Mouse (Mus musculus) embryonic facial prominence, embryonic 11.5 days (tissue): ENCODE measurements around the gene Htr1f. TPM values are rescaled to one million over a fixed set of nuclear protein-coding genes. Genes with fewer than 3 reads are reported as not detected.

Experiments
- ATAC-seq: fragments of 200-750 bp; cut with Nextera tagmentation; replicated peaks from 2 replicates; pipeline ENCODE4 v1.8.0; 2017; ENCODE audit warnings: low read depth; ENCODE audit not compliant: insufficient number of reproducible peaks, low FRiP score, low TSS enrichment
- DNase-seq: peaks from one replicate; pipeline ENCODE4 v3.0.0-alpha.2; 2015; ENCODE audit warnings: low spot score
- H3K27ac ChIP-seq: fragments of 300-500 bp; sonication (generic); replicated peaks from 2 replicates; pipeline ENCODE4 v1.5.1; 2014; ENCODE audit warnings: mild to moderate bottlenecking, low read depth, low read length, control low read depth
- H3K27me3 ChIP-seq: fragments of 300-500 bp; sonication (generic); 2 replicates; pipeline ENCODE4 v1.6.1; 2014; ENCODE audit warnings: mild to moderate bottlenecking, low read length, moderate library complexity, mixed read lengths; ENCODE audit not compliant: control insufficient read depth, insufficient read depth
- H3K36me3 ChIP-seq: fragments of 300-500 bp; sonication (generic); replicated peaks from 2 replicates; pipeline ENCODE4 v1.6.1; 2014; ENCODE audit warnings: low read depth, mild to moderate bottlenecking, low read length, moderate library complexity, mixed read lengths; ENCODE audit not compliant: control insufficient read depth, insufficient read depth
- H3K4me1 ChIP-seq: fragments of 300-500 bp; sonication (generic); 2 replicates; pipeline ENCODE4 v1.6.1; 2014; ENCODE audit warnings: low read length, mixed read lengths; ENCODE audit not compliant: control insufficient read depth, insufficient read depth
- H3K4me2 ChIP-seq: fragments of 300-500 bp; sonication (generic); 2 replicates; pipeline ENCODE4 v1.6.1; 2014; ENCODE audit warnings: low read depth, mild to moderate bottlenecking, control low read depth, low read length, moderate library complexity
- H3K4me3 ChIP-seq: fragments of 300-500 bp; sonication (generic); 2 replicates; pipeline ENCODE4 v1.5.1; 2014; ENCODE audit warnings: low read depth, low read length, control low read depth
- H3K9ac ChIP-seq: fragments of 300-500 bp; sonication (generic); replicated peaks from 2 replicates; pipeline ENCODE4 v1.6.1; 2014; ENCODE audit warnings: mild to moderate bottlenecking, control low read depth, low read length
- H3K9me3 ChIP-seq: fragments of 300-500 bp; sonication (generic); replicated peaks from 2 replicates; pipeline ENCODE4 v1.6.1; 2016; ENCODE audit warnings: mild to moderate bottlenecking, low read length, inconsistent platforms, mixed read lengths; ENCODE audit not compliant: control insufficient read depth
- WGBS: fragments of 180-500 bp; shearing (Covaris S2); extraction: QIAGEN DNeasy Blood & Tissue Kit; methylation state at CpG from one replicate; pipeline ENCODE4 v1.1.7; 2014; 5-methylcytosine and 5-hydroxymethylcytosine counted together
- polyA plus RNA-seq: library from polyadenylated mRNA; unstranded; fragments of >200 nt; fragmentation: Nextera tagmentation; extraction: Ambion mirVana; gene quantifications from 2 replicates; pipeline ENCODE4 v1.2.1, GENCODE M21; 2014

Gene Htr1f
- polyA plus RNA-seq, 1 experiment from 2014 or later, result 0.15 TPM

- H3K4me1 ChIP-seq, result no peaks in the 10 kb centered on the region
- H3K9me3 ChIP-seq, result no peaks in the 10 kb centered on the region
- no peaks in the 10 kb centered on the region for H3K36me3 ChIP-seq
- H3K27ac ChIP-seq, result no peak overlapping the region
- 97% methylated on average over 1 of the region's 1 CpGs for WGBS
- H3K27me3 ChIP-seq, result no peaks in the 10 kb centered on the region
- no peak overlapping the region for H3K9ac ChIP-seq
- H3K4me2 ChIP-seq, result no peak overlapping the region
- no peak for DNase-seq
- no peak overlapping the region for H3K4me3 ChIP-seq
- ATAC-seq, result no peak
Observed at GRCm38 (mm10) chr16:64934793-64935192, 170.9 kb downstream of the Htr1f start.

DNA sequence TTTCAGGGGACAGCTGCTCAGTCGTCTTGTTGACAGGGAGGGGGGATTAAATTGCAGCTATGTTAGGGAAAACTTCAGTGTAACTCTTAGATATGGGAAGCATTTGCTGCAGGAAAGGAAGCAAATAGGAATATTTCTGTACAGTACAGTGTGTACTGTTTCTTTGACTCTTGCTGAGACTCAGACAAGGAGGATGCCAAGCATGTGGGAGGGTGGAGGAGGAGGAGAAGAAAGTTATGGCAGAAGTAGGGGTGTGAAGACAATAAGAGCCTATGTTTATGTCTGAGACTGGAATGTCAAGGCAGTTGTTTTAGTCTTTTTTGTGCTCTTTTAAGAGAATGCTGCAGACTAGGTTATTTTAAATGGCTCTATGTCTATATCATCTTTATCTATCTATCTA lies 171.6 kb downstream of the Htr1f start:
- H3K9ac ChIP-seq, result no peak overlapping the region
- no peaks in the 10 kb centered on the region for H3K36me3 ChIP-seq
- no peaks in the 10 kb centered on the region for H3K4me1 ChIP-seq
- DNase-seq, result no peak
- no peak overlapping the region for H3K4me2 ChIP-seq
- WGBS, result 64% methylated on average over 1 of the region's 1 CpGs
- H3K9me3 ChIP-seq, result no peaks in the 10 kb centered on the region
- no peak overlapping the region for H3K27ac ChIP-seq
- no peak for ATAC-seq
- H3K4me3 ChIP-seq, result no peak overlapping the region
- no peaks in the 10 kb centered on the region for H3K27me3 ChIP-seq

DNA sequence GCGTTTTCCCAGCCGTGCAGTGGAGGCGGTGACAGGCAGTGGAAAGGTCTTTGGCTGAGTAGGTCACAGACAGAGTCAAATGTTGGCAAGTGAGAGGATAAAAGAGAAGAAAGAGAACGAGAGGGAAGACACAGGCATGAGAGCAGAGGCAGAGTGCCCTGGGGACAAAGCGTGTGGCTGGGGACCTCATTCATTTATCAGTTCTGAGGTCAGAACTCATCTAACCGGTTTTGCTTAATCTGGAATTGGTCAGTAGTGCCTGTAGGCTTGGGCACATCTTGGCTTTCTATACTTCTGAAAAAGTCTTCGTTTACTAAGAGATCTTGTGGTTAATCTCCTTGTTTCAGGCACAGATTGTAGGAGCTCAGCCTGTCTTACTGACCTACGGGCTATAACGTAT lies 182.2 kb downstream of the Htr1f start:
- Histone ChIP-seq H3K4me1 (no peaks in the 10 kb centered on the region), H3K36me3 (no peaks in the 10 kb centered on the region), H3K27ac (no peak overlapping the region), H3K4me2 (no peak overlapping the region), H3K9me3 (no peaks in the 10 kb centered on the region), H3K27me3 (no peaks in the 10 kb centered on the region), H3K4me3 (no peak overlapping the region), H3K9ac (no peak overlapping the region)
- no peak for DNase-seq
- no peak for ATAC-seq
- WGBS, result 48% methylated on average over 9 of the region's 9 CpGs

DNA sequence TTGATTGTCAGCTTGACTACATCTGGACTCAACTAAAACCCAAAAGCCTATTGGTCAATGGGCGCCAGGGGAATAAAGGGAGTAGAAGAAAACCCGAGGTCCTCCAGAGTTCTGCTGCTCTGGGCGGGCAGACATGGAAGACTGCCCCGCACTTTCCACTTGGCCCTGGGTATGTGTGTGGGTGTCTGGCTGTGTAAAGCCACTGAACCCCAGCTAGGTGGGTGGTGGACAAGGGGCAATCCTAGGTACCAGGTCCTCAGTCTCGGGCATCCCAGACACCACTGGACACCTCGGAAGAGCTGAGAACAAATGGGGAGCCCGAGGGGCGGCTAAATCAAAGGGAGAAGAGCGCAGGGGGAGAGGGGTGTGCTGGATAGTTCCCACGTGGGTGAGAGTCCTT lies 196.9 kb downstream of the Htr1f start:
- Histone ChIP-seq H3K36me3 (no peaks in the 10 kb centered on the region), H3K27me3 (no peaks in the 10 kb centered on the region), H3K27ac (no peak overlapping the region), H3K4me2 (no peak overlapping the region), H3K9me3 (no peaks in the 10 kb centered on the region), H3K4me3 (no peak overlapping the region), H3K9ac (no peak overlapping the region), H3K4me1 (no peaks in the 10 kb centered on the region)
- DNase-seq (no peak), ATAC-seq (no peak)
- WGBS, result 76% methylated on average over 10 of the region's 10 CpGs

DNA sequence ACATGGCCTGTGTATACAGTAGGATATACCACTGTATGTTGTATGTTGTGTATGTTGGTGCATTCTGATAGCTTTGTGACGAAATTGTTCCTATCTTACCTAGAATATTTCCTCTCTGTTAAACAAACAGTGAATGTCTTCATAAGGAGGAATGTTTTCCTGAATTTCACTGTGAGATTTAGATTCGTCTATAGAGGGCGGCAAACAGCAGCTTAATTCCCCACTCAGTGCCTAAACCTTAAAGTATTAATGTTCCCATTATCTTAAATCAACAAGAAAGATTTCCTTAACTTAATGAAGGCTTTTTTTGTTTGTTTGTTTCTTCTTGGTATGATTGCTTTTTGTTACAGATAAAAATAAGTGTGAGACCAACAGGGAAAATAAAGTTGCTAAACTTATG lies 198.5 kb downstream of the Htr1f start:
- no peak overlapping the region for H3K27ac ChIP-seq
- no peaks in the 10 kb centered on the region for H3K9me3 ChIP-seq
- H3K4me3 ChIP-seq, result no peak overlapping the region
- peak; percentile 29 for DNase-seq
- 29% methylated on average over 3 of the region's 3 CpGs for WGBS
- H3K4me2 ChIP-seq, result no peak overlapping the region
- no peaks in the 10 kb centered on the region for H3K36me3 ChIP-seq
- H3K9ac ChIP-seq, result no peak overlapping the region
- ATAC-seq, result no peak
- H3K4me1 ChIP-seq, result no peaks in the 10 kb centered on the region
- H3K27me3 ChIP-seq, result no peaks in the 10 kb centered on the region

GRCm38 (mm10) chr16:64903328-64903727 lies 202.3 kb downstream of the Htr1f start:
- Histone ChIP-seq H3K9ac (no peak overlapping the region), H3K36me3 (no peaks in the 10 kb centered on the region)
- 51% methylated on average over 2 of the region's 2 CpGs for WGBS

GRCm38 (mm10) chr16:64899084-64899483 lies 206.6 kb downstream of the Htr1f start:
- H3K27ac ChIP-seq, result no peak overlapping the region
- no peaks in the 10 kb centered on the region for H3K9me3 ChIP-seq
- WGBS, result 67% methylated on average over 2 of the region's 2 CpGs
- no peaks in the 10 kb centered on the region for H3K27me3 ChIP-seq
- no peak overlapping the region for H3K4me2 ChIP-seq
- ATAC-seq (no peak), DNase-seq (no peak)
- no peak overlapping the region for H3K4me3 ChIP-seq
- no peaks in the 10 kb centered on the region for H3K36me3 ChIP-seq
- no peak overlapping the region for H3K9ac ChIP-seq
- no peaks in the 10 kb centered on the region for H3K4me1 ChIP-seq

More at GRCm38 (mm10) chr16:64903328-64903727, 202.3 kb downstream of the Htr1f start:
- Histone ChIP-seq H3K27me3 (no peaks in the 10 kb centered on the region), H3K4me2 (no peak overlapping the region), H3K4me1 (no peaks in the 10 kb centered on the region), H3K4me3 (no peak overlapping the region), H3K9me3 (no peaks in the 10 kb centered on the region), H3K27ac (no peak overlapping the region)
- DNase-seq, result no peak
- no peak for ATAC-seq

DNA sequence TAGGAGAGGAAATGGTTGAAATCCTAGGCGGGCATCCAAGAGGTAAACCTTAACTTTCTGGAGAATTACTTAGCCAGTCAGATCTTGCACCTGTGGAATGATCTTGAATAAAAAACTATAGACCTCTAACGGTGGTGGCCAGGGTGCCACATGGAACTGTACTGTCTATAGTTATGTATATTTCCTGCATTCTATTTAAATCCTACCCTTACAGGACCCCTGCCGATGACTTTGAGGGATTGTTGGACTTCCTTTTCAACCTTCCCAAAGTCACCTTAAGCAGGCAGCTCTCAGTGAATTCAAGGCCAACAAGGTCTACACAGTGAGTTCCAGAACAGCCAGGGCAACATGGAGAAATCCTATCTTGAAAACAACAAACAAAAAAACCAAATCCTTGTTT lies 216.2 kb downstream of the Htr1f start:
- H3K9me3 ChIP-seq, result no peaks in the 10 kb centered on the region
- DNase-seq, result no peak
- H3K4me1 ChIP-seq, result no peaks in the 10 kb centered on the region
- ATAC-seq, result no peak
- no peak overlapping the region for H3K4me3 ChIP-seq
- no peak overlapping the region for H3K27ac ChIP-seq
- no peaks in the 10 kb centered on the region for H3K27me3 ChIP-seq
- H3K9ac ChIP-seq, result no peak overlapping the region
- H3K36me3 ChIP-seq, result no peaks in the 10 kb centered on the region
- no peak overlapping the region for H3K4me2 ChIP-seq
- WGBS, result 91% methylated on average over 3 of the region's 3 CpGs
